Mouse (Mus musculus) T-cell, adult 2 months (primary cell): Measurements from ENCODE around the gene Foxa1.

Source experiments
- DNase-seq: peaks from one replicate; pipeline ENCODE4 v3.0.0; 2022; ENCODE audit warnings: low spot score

Foxa1 gene

DNA sequence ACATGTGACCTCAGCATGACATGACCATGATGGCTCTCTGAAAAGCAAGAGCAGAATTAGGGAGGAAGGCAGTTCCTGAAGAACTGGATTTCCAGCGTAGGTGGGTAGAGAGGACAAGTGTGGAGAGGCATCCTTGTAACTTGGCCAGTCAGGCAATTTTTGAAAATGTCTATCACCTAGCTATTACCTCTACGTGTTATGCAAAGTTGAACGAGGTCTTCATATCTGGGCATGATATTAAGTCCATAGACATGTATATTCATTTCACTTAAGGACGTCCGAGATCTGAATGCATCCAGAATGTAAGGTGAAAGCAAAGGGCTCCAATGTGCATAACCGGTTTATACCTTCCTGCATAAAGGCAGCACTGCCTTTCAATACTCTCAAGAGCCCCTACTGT is 5.6 kb downstream of the Foxa1 start:
- no peak for DNase-seq

DNA sequence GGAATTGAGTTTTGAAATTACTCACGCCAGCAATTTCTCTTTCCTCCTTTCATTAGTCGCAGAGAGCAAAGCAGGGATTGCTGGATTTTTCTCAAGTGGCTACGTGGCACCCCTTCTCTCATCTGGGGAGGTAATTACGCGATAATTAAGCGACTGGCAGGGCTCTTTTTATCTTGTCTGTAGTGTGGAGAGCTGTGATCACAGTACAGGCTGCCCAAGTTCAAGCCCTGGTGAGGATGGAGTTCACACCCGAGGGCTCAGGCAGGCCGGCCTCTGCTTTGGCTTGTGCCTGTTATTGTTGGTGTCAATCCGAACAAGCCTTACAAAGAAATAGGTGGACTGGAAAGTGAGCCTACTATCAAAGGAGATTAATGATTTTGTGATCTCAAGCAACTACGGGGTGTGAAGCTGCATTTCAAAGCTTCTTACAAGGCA is 7.1 kb downstream of the Foxa1 start:
- DNase-seq = no peak

DNA sequence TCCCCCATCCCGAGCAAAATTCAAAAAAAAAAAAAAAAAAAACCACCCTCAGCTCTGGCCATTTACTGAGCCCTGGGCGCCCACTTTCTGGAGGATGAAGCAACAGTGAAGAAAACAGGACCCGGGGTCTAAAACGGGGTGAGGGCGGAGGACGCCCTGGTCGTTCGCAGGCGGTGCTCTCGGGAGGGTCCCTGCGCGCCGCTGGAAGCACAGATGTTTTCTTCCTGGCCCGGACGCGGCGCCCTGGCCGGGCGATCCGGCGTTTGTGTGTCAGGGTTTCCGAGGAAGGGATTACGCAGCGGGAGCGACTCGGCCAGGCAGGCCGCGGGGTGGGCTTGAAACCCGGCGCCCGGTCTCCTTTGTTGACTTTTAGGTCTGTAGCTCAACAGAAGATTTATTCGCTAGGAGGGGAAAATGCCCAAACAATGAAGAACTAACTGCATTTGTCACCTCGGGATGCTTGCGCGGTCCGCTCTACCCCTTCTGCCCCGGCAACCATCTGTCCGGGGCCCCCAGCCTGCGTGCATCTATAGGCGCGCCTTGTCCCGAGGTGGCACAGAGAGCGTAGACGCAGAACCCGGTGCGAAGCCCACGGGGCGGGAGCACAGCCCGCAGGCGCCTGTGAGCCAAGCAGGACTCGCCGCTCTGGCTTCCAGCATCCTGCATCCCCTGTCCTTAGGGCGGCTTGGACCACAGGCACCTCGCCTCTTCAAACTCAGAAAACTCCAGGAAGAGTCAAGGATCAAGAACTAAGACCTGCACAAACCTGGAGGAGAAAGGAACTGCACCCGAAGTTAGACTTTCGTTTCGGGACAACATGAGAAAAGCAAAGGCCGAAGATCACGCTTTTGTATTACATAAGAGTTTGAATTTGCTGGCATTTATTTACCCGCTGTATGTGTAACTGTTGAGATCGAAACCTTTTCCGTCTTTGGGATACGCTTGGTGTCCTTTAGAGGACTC is 7.8 kb downstream of the Foxa1 start:
- DNase-seq = no peak

DNA sequence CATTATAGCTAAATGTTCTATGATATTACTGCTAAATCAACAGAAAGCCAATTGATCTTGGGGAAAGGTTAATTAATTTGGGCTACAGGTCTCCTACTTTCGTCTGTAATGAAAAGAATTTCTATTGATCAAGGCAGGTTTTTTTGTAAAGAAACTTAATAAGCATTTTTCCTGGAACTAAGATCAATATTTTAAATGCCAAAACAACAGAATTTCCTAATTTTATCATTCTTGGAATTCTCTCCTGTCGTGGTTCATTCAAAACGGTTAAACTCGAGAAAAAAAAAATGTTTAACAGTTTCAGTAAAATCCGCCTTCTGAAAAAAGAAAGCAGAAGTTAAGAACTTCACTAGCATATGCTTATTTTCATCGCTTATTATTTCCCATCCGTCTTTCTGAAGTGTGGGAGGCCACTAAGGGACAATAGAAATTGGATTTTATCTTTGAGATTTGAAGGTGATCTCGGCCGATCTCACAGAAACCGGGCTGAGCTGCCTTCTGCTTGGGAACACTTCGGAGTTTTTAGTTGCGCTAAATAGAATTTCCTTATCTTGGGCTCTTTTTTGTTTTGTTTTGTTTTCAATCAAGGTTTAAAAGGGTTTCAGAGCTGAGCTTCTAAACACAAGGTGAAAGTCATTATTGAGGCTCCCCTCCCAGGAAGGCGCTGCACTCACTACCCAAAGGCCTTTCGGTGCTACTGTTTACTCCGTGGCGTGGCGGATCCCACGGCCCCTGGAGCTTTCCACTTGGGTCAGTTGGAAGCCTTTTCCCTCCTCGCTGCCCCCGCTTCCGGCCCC is 8.7 kb downstream of the Foxa1 start:
- no peak for DNase-seq

GRCm38 (mm10) chr12:57536909-57537670 is 9.6 kb downstream of the Foxa1 start:
- DNase-seq = no peak

- no peak for DNase-seq
Observed at GRCm38 (mm10) chr12:57536056-57536908, 10.4 kb downstream of the Foxa1 start.

DNA sequence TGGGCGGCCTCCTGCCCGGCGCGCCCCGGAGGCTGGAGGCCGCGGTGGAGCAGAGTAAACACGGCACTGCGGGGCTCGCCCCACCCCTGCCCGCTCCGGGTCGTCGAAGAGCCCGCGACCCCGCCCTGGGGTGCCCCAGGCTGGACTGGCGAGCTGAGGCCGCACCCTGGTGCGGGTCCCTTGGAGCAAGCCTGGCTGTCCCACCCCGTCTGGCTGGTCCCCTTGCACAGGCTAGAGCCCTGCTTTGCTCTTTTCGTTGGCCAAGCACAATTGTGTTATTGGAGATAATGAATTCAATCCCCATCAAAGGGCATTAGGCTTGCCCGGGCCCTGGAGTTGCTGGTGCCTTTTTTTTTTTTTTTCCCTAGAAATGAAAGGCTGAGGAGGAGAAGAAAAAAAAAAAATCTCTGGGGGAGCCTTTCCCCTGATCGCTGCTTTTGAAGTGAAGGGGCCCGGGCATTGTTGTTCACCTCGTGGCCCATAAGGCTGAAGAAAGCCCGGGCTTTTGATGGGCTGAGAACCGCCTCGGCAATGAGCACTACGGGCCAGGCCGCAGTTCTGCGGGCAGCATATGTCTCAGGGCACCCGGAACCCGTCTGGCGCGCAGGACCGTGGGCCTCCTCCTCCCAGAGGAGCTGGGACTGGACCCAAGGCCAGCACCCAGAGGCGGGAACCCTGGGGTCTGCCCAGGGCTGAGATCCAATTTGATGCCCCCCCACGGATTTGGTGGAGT is 11.7 kb downstream of the Foxa1 start:
- DNase-seq = no peak

GRCm38 (mm10) chr12:57534517-57534878 is 12.2 kb downstream of the Foxa1 start:
- DNase-seq = no peak

GRCm38 (mm10) chr12:57530474-57530873 is 16.2 kb downstream of the Foxa1 start:
- DNase-seq = no peak

DNA sequence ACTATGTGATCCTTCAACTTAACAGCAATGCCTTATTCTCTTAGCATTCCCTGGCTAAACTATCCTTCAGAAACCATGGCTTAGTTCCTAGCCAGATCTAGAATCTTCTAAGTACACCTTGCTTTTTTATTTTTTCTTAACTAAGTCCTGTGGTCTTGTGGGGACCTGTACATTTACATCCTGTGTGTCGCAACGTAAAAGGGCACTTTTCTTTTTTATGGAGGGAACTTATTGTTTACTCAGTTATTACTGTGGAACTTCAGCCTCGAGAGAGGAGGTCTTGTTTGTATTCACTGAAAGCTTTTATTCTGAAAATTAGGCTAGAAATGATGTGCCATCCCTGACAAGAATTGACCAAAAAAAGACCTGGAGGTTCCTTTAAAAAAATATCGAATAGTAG is 18.4 kb downstream of the Foxa1 start:
- no peak for DNase-seq

- DNase-seq = no peak
Observed at GRCm38 (mm10) chr12:57515702-57516377, 30.9 kb downstream of the Foxa1 start.

GRCm38 (mm10) chr12:57514552-57514951 is 32.2 kb downstream of the Foxa1 start:
- DNase-seq = no peak

DNA sequence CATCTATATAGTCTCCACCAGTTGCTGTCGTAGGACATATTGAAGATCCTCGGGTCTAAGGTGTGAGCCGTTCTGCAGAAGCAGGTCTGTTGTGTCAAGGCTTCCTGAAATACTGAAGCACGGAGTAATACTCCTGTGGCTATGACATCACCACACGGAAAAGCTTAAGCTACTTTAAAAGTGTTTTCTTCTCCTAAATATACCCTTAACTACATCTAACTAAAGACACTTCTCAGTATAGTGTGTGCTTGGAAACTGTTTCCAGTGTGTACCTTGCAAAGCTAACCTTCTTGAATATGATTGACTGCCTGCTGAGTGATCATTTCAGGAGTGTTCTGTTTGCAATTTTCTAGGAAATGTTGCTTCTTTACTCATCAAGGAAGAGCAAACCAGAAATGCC is 35.2 kb downstream of the Foxa1 start:
- DNase-seq = no peak

GRCm38 (mm10) chr12:57511127-57511526 is 35.6 kb downstream of the Foxa1 start:
- DNase-seq = no peak

GRCm38 (mm10) chr12:57509726-57510125 is 37.0 kb downstream of the Foxa1 start:
- DNase-seq = no peak

GRCm38 (mm10) chr12:57508938-57509337 is 37.8 kb downstream of the Foxa1 start:
- no peak for DNase-seq

- no peak for DNase-seq
Observed at GRCm38 (mm10) chr12:57505329-57505728, 41.4 kb downstream of the Foxa1 start.

DNA sequence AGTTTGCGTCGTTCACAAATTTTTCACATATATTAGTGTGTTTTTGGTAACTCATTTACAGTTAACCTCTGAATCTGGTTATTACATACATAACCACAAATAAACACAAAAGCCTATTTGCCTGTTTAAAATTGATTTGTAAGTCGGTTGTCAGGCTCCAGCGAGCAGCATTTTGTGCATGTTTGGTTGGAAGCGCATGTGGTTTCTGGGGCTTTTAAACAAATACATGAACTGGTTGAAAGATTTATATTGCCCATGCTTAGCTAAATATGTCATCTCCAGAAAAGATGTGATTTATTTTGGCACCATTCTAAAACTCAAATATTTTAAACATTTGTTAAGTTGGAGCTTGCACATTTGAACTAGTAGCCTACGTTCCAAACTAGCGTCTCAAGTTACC is 46.5 kb downstream of the Foxa1 start:
- no peak for DNase-seq

DNA sequence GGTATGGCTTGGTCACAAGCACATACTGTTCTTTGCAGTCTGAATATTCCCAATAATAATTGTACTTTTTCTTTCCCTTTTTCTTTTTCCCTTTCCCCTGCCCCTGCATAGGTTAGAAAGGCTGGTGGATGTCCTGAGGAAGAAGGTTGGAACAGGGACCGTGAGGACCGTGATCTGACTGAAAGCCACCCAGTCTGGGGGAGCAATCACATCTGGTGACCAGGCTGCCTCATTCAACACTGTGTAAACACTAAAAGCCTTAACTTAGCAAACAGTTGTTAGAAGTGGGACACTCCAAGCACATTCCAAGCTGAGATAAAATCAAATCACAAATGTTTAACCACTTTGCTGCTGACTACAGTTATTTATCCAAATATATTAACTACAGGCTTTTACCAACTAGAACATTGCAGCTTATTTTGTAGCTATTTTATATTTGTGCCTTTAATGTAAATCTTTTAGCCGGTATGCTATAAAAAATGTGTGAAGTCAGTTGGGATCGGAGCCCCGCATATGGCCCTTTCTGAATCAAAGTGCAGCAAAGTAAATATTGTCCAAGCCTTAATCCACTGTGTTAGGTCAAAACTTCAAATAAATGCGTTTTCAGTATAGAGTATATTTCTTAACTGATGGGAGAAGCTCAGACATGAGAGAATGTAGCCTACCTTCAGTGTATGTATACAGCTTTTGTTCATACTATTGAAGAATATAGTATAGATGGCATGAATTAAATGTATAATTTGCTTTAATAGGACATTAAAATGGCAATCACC is 50.2 kb downstream of the Foxa1 start:
- no peak for DNase-seq
